Mouse (Mus musculus) intestine, embryonic 14.5 days (tissue): Measurements from ENCODE around the gene Grk5. TPM values are rescaled to one million over a fixed set of nuclear protein-coding genes. Genes with fewer than 3 reads are reported as not detected.

Source experiments
- ATAC-seq: fragments of 200-750 bp; cut with Nextera tagmentation; replicated peaks from 2 replicates; pipeline ENCODE4 v1.8.0; 2017; ENCODE audit warnings: low read depth, moderate number of reproducible peaks, moderate TSS enrichment, moderate library complexity; ENCODE audit not compliant: low FRiP score, low TSS enrichment
- DNase-seq: peaks from one replicate; pipeline ENCODE4 v3.0.0-alpha.2; 2018; ENCODE audit warnings: low spot score
- H3K27ac ChIP-seq: fragments of 300-500 bp; sonication (generic); 2 replicates; pipeline ENCODE4 v1.5.1; 2014; ENCODE audit warnings: low read depth, mild to moderate bottlenecking, control low read depth
- H3K27me3 ChIP-seq: fragments of 300-500 bp; sonication (generic); replicated peaks from 2 replicates; pipeline ENCODE4 v1.6.1; 2014; ENCODE audit warnings: low read length, control low read depth; ENCODE audit not compliant: control insufficient read depth, insufficient read depth
- H3K36me3 ChIP-seq: fragments of 300-500 bp; sonication (generic); 2 replicates; pipeline ENCODE4 v1.6.1; 2014; ENCODE audit warnings: low read length, control low read depth; ENCODE audit not compliant: control insufficient read depth, insufficient read depth
- H3K4me1 ChIP-seq: fragments of 300-500 bp; sonication (generic); replicated peaks from 2 replicates; pipeline ENCODE4 v1.6.1; 2014; ENCODE audit warnings: low read length, control low read depth, mixed read lengths; ENCODE audit not compliant: control insufficient read depth, insufficient read depth
- H3K4me2 ChIP-seq: fragments of 300-500 bp; sonication (generic); 2 replicates; pipeline ENCODE4 v1.6.1; 2014; ENCODE audit warnings: low read length
- H3K4me3 ChIP-seq: fragments of 300-500 bp; sonication (generic); 2 replicates; pipeline ENCODE4 v1.5.1; 2014; ENCODE audit warnings: low read depth, low read length, control low read depth, mixed read lengths
- H3K9ac ChIP-seq: fragments of 300-500 bp; sonication (generic); 2 replicates; pipeline ENCODE4 v1.6.1; 2014; ENCODE audit warnings: mild to moderate bottlenecking, low read length
- H3K9me3 ChIP-seq: fragments of 300-500 bp; sonication (generic); 2 replicates; pipeline ENCODE4 v1.6.1; 2016; ENCODE audit warnings: low read length, control low read depth; ENCODE audit not compliant: control insufficient read depth
- WGBS: fragments of 180-500 bp; shearing (Covaris S2); extraction: QIAGEN DNeasy Blood & Tissue Kit; methylation state at CpG from one replicate; pipeline ENCODE4 v1.1.7; 2014; 5-methylcytosine and 5-hydroxymethylcytosine counted together
- polyA plus RNA-seq: library from polyadenylated mRNA; unstranded; fragments of >200 nt; fragmentation: Nextera tagmentation; extraction: Ambion mirVana; gene quantifications from 2 replicates; pipeline ENCODE4 v1.2.1, GENCODE M21; 2014

Grk5 gene
- polyA plus RNA-seq, 1 experiment from 2014 or later, result 2.1 TPM

- no peaks in the 10 kb centered on the region for H3K9me3 ChIP-seq
- no peak overlapping the region for H3K4me2 ChIP-seq
- DNase-seq, result no peak
- H3K27me3 ChIP-seq, result no peaks in the 10 kb centered on the region
- no peak overlapping the region for H3K9ac ChIP-seq
- H3K4me1 ChIP-seq, result no peaks in the 10 kb centered on the region
- no peak overlapping the region for H3K4me3 ChIP-seq
- H3K27ac ChIP-seq, result no peak overlapping the region
- WGBS, result 90% methylated on average over 8 of the region's 8 CpGs
- ATAC-seq, result no peak
- H3K36me3 ChIP-seq, result 0 out of 2 replicates have a peak, but pooled peaks cover 3% of the 10 kb centered on the region
These were observed 193.5 kb downstream of the Grk5 start for GRCm38 (mm10) chr19:61083006-61083405.

GRCm38 (mm10) chr19:61084149-61084940 lies 194.8 kb downstream of the Grk5 start:
- WGBS, result 52% methylated on average over 4 of the region's 4 CpGs
- peak; percentile 98 for DNase-seq
- ATAC-seq, result peak; percentile 66; the same call in 1 of the 2 replicates
- Histone ChIP-seq H3K4me1 (no peaks in the 10 kb centered on the region), H3K9ac (no peak overlapping the region), H3K4me3 (no peak overlapping the region), H3K4me2 (no peak overlapping the region), H3K27ac (no peak overlapping the region), H3K36me3 (0 out of 2 replicates have a peak, but pooled peaks cover 3% of the 10 kb centered on the region), H3K27me3 (no peaks in the 10 kb centered on the region), H3K9me3 (no peaks in the 10 kb centered on the region)

- Histone ChIP-seq H3K4me2 (no peak overlapping the region), H3K36me3 (0 out of 2 replicates have a peak, but pooled peaks cover 3% of the 10 kb centered on the region), H3K4me1 (no peaks in the 10 kb centered on the region), H3K9ac (no peak overlapping the region), H3K9me3 (no peaks in the 10 kb centered on the region), H3K4me3 (no peak overlapping the region), H3K27me3 (no peaks in the 10 kb centered on the region), H3K27ac (no peak overlapping the region)
- ATAC-seq (no peak), DNase-seq (no peak)
- 83% methylated on average over 2 of the region's 2 CpGs for WGBS
These were observed 195.7 kb downstream of the Grk5 start for GRCm38 (mm10) chr19:61085217-61085616.

- H3K4me3 ChIP-seq, result no peak overlapping the region
- WGBS, result 100% methylated on average over 1 of the region's 1 CpGs
- DNase-seq (no peak), ATAC-seq (no peak)
- H3K27ac ChIP-seq, result no peak overlapping the region
- 0 out of 2 replicates have a peak, but pooled peaks cover 3% of the 10 kb centered on the region for H3K36me3 ChIP-seq
- H3K4me1 ChIP-seq, result no peaks in the 10 kb centered on the region
- H3K9me3 ChIP-seq, result no peaks in the 10 kb centered on the region
- no peak overlapping the region for H3K4me2 ChIP-seq
- H3K9ac ChIP-seq, result no peak overlapping the region
- no peaks in the 10 kb centered on the region for H3K27me3 ChIP-seq
These were observed 198.2 kb downstream of the Grk5 start for GRCm38 (mm10) chr19:61087781-61088180.

- Histone ChIP-seq H3K36me3 (0 out of 2 replicates have a peak, but pooled peaks cover 3% of the 10 kb centered on the region), H3K4me1 (no peaks in the 10 kb centered on the region), H3K27ac (no peak overlapping the region), H3K9me3 (no peaks in the 10 kb centered on the region), H3K4me2 (no peak overlapping the region), H3K4me3 (no peak overlapping the region), H3K9ac (no peak overlapping the region), H3K27me3 (no peaks in the 10 kb centered on the region)
- no peak for DNase-seq
- ATAC-seq, result no peak
- 93% methylated on average over 3 of the region's 3 CpGs for WGBS
These were observed 199.5 kb downstream of the Grk5 start for GRCm38 (mm10) chr19:61089001-61089400.

GRCm38 (mm10) chr19:61090541-61090940 lies 201.0 kb downstream of the Grk5 start:
- H3K4me2 ChIP-seq, result no peak overlapping the region
- no peak overlapping the region for H3K27ac ChIP-seq
- no peaks in the 10 kb centered on the region for H3K4me1 ChIP-seq
- H3K9ac ChIP-seq, result no peak overlapping the region
- DNase-seq, result no peak
- no peak overlapping the region for H3K4me3 ChIP-seq
- H3K9me3 ChIP-seq, result no peaks in the 10 kb centered on the region
- WGBS, result 92% methylated on average over 4 of the region's 4 CpGs
- no peaks in the 10 kb centered on the region for H3K27me3 ChIP-seq
- 0 out of 2 replicates have a peak, but pooled peaks cover 3% of the 10 kb centered on the region for H3K36me3 ChIP-seq
- ATAC-seq, result no peak

- Histone ChIP-seq H3K9me3 (no peaks in the 10 kb centered on the region), H3K36me3 (no peaks in the 10 kb centered on the region), H3K9ac (no peak overlapping the region), H3K4me1 (no peaks in the 10 kb centered on the region), H3K4me2 (no peak overlapping the region), H3K27ac (no peak overlapping the region), H3K27me3 (no peaks in the 10 kb centered on the region), H3K4me3 (no peak overlapping the region)
- ATAC-seq (no peak), DNase-seq (no peak)
- 80% methylated on average over 2 of the region's 2 CpGs for WGBS
These were observed 207.2 kb downstream of the Grk5 start for GRCm38 (mm10) chr19:61096776-61097175.

- no peak overlapping the region for H3K4me2 ChIP-seq
- no peaks in the 10 kb centered on the region for H3K4me1 ChIP-seq
- H3K9ac ChIP-seq, result no peak overlapping the region
- no peaks in the 10 kb centered on the region for H3K36me3 ChIP-seq
- H3K27me3 ChIP-seq, result no peaks in the 10 kb centered on the region
- no peaks in the 10 kb centered on the region for H3K9me3 ChIP-seq
- H3K4me3 ChIP-seq, result no peak overlapping the region
- WGBS, result 18% methylated on average over 4 of the region's 4 CpGs
- no peak for DNase-seq
- H3K27ac ChIP-seq, result no peak overlapping the region
- no peak for ATAC-seq
These were observed 208.2 kb downstream of the Grk5 start for GRCm38 (mm10) chr19:61097764-61098163.

GRCm38 (mm10) chr19:61110184-61110583 lies 220.6 kb downstream of the Grk5 start:
- Histone ChIP-seq H3K4me2 (no peak overlapping the region), H3K27ac (no peak overlapping the region), H3K4me1 (no peaks in the 10 kb centered on the region), H3K9me3 (0 out of 2 replicates have a peak, but pooled peaks cover 4% of the 10 kb centered on the region), H3K9ac (no peak overlapping the region), H3K36me3 (no peaks in the 10 kb centered on the region), H3K27me3 (no peaks in the 10 kb centered on the region), H3K4me3 (no peak overlapping the region)
- ATAC-seq, result no peak
- WGBS, result 54% methylated on average over 2 of the region's 2 CpGs
- no peak for DNase-seq
